Mouse (Mus musculus): ENCODE measurements around the gene March4. TPM values are rescaled to one million over a fixed set of nuclear protein-coding genes. Genes with fewer than 3 reads are reported as not detected.

The March4 gene
- polyA plus RNA-seq, 1 experiment: 0.05 TPM

DNA sequence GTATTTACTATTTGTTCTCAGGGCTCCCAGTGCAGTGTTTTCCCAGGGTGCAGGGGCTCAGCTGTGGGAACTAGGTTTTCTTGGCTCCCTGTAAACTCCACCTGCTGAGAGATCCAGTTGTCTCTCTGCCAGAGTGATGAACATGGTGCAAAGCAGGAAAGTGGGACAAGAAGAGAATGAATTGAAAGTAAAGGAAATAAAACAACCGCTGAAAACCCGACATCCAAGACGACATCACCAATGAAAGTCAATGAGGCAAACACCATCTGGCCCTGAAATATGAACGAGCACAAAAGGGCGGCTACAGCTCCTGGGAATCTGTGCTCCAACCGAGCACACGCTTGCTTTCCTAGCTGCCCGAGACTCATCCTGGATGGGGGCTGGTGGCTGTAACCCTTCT, 122.6 kb downstream of the March4 start:
- H3K4me3 ChIP-seq (ENCODE audit: insufficient read depth, low read depth, low read length): no peak overlapping the region
- TF ChIP-seq POLR2A (IDR thresholded peaks at IDR 0.05; ENCODE audit: low read depth, low read length): no peak
- TF ChIP-seq CTCF (conservative IDR thresholded peaks at IDR 0.05; ENCODE audit: insufficient read depth, insufficient read length, low read depth, low read length): no peak
- H3K4me1 ChIP-seq (ENCODE audit: control insufficient read depth, insufficient read depth, low read length): no peaks in the 10 kb centered on the region
- DNase-seq: no peak
- 53% methylated on average over 8 of the region's 8 CpGs for WGBS
- no peak overlapping the region for H3K27ac ChIP-seq (ENCODE audit: insufficient read depth, low read depth, low read length)
- no peaks in the 10 kb centered on the region for H3K27me3 ChIP-seq (replicated peaks; ENCODE audit: control insufficient read depth, insufficient read depth, low read length)
- no peaks in the 10 kb centered on the region for H3K36me3 ChIP-seq (ENCODE audit: control insufficient read depth, insufficient read depth, low read length)

DNA sequence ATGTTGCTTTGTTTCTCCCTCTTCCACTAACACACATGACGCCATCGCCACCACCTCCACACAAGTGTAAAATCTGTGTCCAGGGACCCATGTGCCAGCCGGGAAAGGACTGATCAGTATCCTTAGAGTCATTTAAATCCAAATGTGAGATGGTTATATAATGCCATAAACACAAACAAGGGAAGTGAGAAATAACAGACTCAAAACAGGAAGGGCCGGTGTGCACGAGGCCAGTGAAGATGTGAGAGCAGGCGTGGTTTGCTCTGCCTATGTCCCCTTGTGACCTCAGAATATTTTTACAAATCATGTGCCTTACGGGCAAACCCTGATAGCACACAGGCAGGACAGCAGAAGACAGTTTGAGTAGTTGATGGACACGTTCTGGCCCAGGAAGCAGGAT, 123.5 kb downstream of the March4 start:
- H3K27me3 ChIP-seq (replicated peaks; ENCODE audit: control insufficient read depth, insufficient read depth, low read length): no peaks in the 10 kb centered on the region
- H3K27ac ChIP-seq (ENCODE audit: insufficient read depth, low read depth, low read length): no peak overlapping the region
- no peak for DNase-seq
- TF ChIP-seq POLR2A (IDR thresholded peaks at IDR 0.05; ENCODE audit: low read depth, low read length) (no peak), CTCF (conservative IDR thresholded peaks at IDR 0.05; ENCODE audit: insufficient read depth, insufficient read length, low read depth, low read length) (no peak)
- no peaks in the 10 kb centered on the region for H3K4me1 ChIP-seq (ENCODE audit: control insufficient read depth, insufficient read depth, low read length)
- no peak overlapping the region for H3K4me3 ChIP-seq (ENCODE audit: insufficient read depth, low read depth, low read length)
- WGBS: 90% methylated on average over 8 of the region's 8 CpGs
- no peaks in the 10 kb centered on the region for H3K36me3 ChIP-seq (ENCODE audit: control insufficient read depth, insufficient read depth, low read length)

DNA sequence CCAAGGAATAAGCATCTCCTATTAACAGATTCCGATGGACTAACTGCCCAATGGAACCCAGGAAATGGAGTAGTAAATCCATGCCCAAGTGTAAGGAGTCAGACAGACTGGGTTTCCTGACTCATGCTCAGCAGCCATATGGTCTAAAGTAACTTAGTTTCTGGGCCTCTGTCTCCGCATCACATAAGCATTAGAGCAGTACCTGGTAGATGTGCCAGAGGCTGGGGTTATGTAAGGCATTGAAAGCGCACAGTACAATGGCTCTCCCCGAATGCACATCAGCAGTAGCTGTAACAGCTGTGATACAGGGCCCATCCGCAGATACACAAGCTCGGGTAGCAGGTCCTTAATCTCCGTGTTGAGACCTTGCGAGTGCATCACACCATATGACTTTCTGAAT, 125.6 kb downstream of the March4 start:
- H3K4me1 ChIP-seq (ENCODE audit: control insufficient read depth, insufficient read depth, low read length): no peaks in the 10 kb centered on the region
- WGBS: 91% methylated on average over 8 of the region's 8 CpGs
- TF ChIP-seq POLR2A (IDR thresholded peaks at IDR 0.05; ENCODE audit: low read depth, low read length) (no peak), CTCF (conservative IDR thresholded peaks at IDR 0.05; ENCODE audit: insufficient read depth, insufficient read length, low read depth, low read length) (no peak)

DNA sequence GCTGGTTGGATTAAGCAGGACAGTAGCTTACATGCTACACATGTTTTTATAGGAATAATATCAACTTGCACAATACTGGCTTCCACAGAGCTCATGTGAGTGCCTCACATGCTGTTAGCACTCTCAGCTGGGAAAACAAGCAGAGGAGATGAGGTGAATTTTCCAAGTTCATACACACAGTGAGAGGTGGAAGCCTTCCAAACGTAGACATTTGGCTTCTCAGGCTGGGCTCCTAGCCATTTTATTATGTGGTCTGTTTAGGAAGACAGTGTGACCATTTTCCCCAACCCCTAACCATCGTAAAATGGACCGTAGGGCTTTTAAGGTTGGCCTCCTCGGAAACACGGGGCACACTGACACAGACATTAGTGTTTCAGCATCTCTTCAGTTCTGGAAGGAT, 126.8 kb downstream of the March4 start:
- WGBS: 66% methylated on average over 5 of the region's 5 CpGs
- no peaks in the 10 kb centered on the region for H3K36me3 ChIP-seq (ENCODE audit: control insufficient read depth, insufficient read depth, low read length)
- no peak for DNase-seq
- no peak for TF ChIP-seq POLR2A (IDR thresholded peaks at IDR 0.05; ENCODE audit: low read depth, low read length)
- TF ChIP-seq CTCF (conservative IDR thresholded peaks at IDR 0.05; ENCODE audit: insufficient read depth, insufficient read length, low read depth, low read length): no peak
- H3K27me3 ChIP-seq (replicated peaks; ENCODE audit: control insufficient read depth, insufficient read depth, low read length): no peaks in the 10 kb centered on the region
- H3K4me3 ChIP-seq (ENCODE audit: insufficient read depth, low read depth, low read length): no peak overlapping the region
- no peaks in the 10 kb centered on the region for H3K4me1 ChIP-seq (ENCODE audit: control insufficient read depth, insufficient read depth, low read length)
- no peak overlapping the region for H3K27ac ChIP-seq (ENCODE audit: insufficient read depth, low read depth, low read length)

More for the DNA sequence above, 125.6 kb downstream of the March4 start:
- Histone ChIP-seq H3K27me3 (replicated peaks; ENCODE audit: control insufficient read depth, insufficient read depth, low read length) (no peaks in the 10 kb centered on the region), H3K36me3 (ENCODE audit: control insufficient read depth, insufficient read depth, low read length) (no peaks in the 10 kb centered on the region), H3K4me3 (ENCODE audit: insufficient read depth, low read depth, low read length) (no peak overlapping the region), H3K27ac (ENCODE audit: insufficient read depth, low read depth, low read length) (no peak overlapping the region)
- DNase-seq: no peak

GRCm38 (mm10) chr1:72406505-72407079, 130.1 kb downstream of the March4 start:
- DNase-seq: no peak
- Histone ChIP-seq H3K4me1 (ENCODE audit: control insufficient read depth, insufficient read depth, low read length) (no peaks in the 10 kb centered on the region), H3K4me3 (ENCODE audit: insufficient read depth, low read depth, low read length) (no peak overlapping the region), H3K27ac (ENCODE audit: insufficient read depth, low read depth, low read length) (no peak overlapping the region), H3K36me3 (ENCODE audit: control insufficient read depth, insufficient read depth, low read length) (no peaks in the 10 kb centered on the region), H3K27me3 (replicated peaks; ENCODE audit: control insufficient read depth, insufficient read depth, low read length) (no peaks in the 10 kb centered on the region)
- TF ChIP-seq CTCF (conservative IDR thresholded peaks at IDR 0.05; ENCODE audit: insufficient read depth, insufficient read length, low read depth, low read length) (no peak), POLR2A (IDR thresholded peaks at IDR 0.05; ENCODE audit: low read depth, low read length) (no peak)
- WGBS: 43% methylated on average over 14 of the region's 14 CpGs

DNA sequence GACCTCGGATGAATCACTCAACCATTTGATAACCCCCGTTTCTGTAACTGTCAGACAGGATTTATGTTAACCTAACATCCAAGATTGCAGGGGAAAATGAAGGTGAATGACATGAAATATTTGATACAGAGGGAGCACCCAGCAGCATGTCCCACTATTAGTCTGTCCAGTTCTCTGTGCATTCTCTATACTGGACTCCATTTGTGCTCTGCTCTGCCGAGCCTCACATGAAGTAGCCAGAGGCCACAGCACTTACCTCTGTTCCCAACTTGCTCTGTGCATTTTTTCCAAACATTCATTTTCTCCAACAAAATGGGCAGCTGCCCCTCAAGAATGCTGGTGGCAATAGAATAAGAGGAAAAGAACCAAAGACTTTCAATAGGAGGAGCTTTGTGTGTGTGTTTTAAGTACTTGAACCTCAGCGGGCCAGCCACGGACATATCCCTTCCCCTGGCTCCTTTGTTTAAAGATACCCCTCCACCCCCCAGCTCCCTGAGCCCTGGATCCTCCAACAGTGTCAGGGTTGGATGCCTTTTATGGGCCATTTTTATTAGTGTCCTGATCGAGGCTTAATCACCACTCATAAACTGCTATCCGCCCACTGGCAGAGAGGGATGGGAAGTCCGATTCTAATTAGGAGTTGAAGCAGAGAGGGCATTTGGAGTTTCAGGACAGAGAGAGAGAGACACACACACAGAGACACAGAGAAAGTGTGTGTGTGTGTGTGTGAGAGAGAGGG, 135.2 kb downstream of the March4 start:
- Histone ChIP-seq H3K4me3 (ENCODE audit: insufficient read depth, low read depth, low read length) (no peak overlapping the region), H3K36me3 (ENCODE audit: control insufficient read depth, insufficient read depth, low read length) (no peaks in the 10 kb centered on the region), H3K27me3 (replicated peaks; ENCODE audit: control insufficient read depth, insufficient read depth, low read length) (no peaks in the 10 kb centered on the region), H3K27ac (ENCODE audit: insufficient read depth, low read depth, low read length) (no peak overlapping the region), H3K4me1 (ENCODE audit: control insufficient read depth, insufficient read depth, low read length) (no peaks in the 10 kb centered on the region)
- WGBS: 18% methylated on average over 8 of the region's 8 CpGs
- TF ChIP-seq POLR2A (IDR thresholded peaks at IDR 0.05; ENCODE audit: low read depth, low read length) (no peak), CTCF (conservative IDR thresholded peaks at IDR 0.05; ENCODE audit: insufficient read depth, insufficient read length, low read depth, low read length) (no peak)
- DNase-seq: no peak

GRCm38 (mm10) chr1:72400616-72401015, 136.1 kb downstream of the March4 start:
- no peaks in the 10 kb centered on the region for H3K4me1 ChIP-seq (ENCODE audit: control insufficient read depth, insufficient read depth, low read length)
- no peak overlapping the region for H3K4me3 ChIP-seq (ENCODE audit: insufficient read depth, low read depth, low read length)
- TF ChIP-seq CTCF (conservative IDR thresholded peaks at IDR 0.05; ENCODE audit: insufficient read depth, insufficient read length, low read depth, low read length): no peak
- TF ChIP-seq POLR2A (IDR thresholded peaks at IDR 0.05; ENCODE audit: low read depth, low read length): no peak
- H3K36me3 ChIP-seq (ENCODE audit: control insufficient read depth, insufficient read depth, low read length): no peaks in the 10 kb centered on the region
- DNase-seq: no peak
- no peaks in the 10 kb centered on the region for H3K27me3 ChIP-seq (replicated peaks; ENCODE audit: control insufficient read depth, insufficient read depth, low read length)
- 68% methylated on average over 9 of the region's 9 CpGs for WGBS
- H3K27ac ChIP-seq (ENCODE audit: insufficient read depth, low read depth, low read length): no peak overlapping the region
